Mouse (Mus musculus): ENCODE data around the gene Rgs6. TPM values are rescaled to one million over a fixed set of nuclear protein-coding genes. Genes with fewer than 3 reads are reported as not detected.

The Rgs6 gene
- polyA plus RNA-seq, 1 experiment, result 16.8 TPM

- Histone ChIP-seq H3K4me1 (ENCODE audit: control insufficient read depth, insufficient read depth, low read length) (peaks cover 5% of the 10 kb centered on the region; the same call in 1 of the 2 replicates), H3K27me3 (ENCODE audit: control insufficient read depth, insufficient read depth, low read length) (no peaks in the 10 kb centered on the region; the same call in 1 of the 2 replicates), H3K4me3 (replicated peaks; ENCODE audit: insufficient read depth, low read depth, low read length) (no peak overlapping the region), H3K27ac (ENCODE audit: insufficient read depth, low read length) (no peak overlapping the region)
- no peak for DNase-seq
- 91% methylated on average over 3 of the region's 3 CpGs for WGBS
- TF ChIP-seq CTCF (IDR thresholded peaks at IDR 0.05; ENCODE audit: borderline replicate concordance, insufficient read depth, low read depth, low read length) (no peak), POLR2A (IDR thresholded peaks at IDR 0.05; ENCODE audit: borderline replicate concordance, insufficient read depth, low read length) (no peak)
Measured at GRCm38 (mm10) chr12:82822821-82823620, 234.9 kb downstream of the Rgs6 start.

GRCm38 (mm10) chr12:82830333-82830732 lies 242.2 kb downstream of the Rgs6 start:
- no peak overlapping the region for H3K4me3 ChIP-seq (replicated peaks; ENCODE audit: insufficient read depth, low read depth, low read length)
- no peaks in the 10 kb centered on the region for H3K27me3 ChIP-seq (ENCODE audit: control insufficient read depth, insufficient read depth, low read length)
- no peak for DNase-seq
- WGBS, result 85% methylated on average over 8 of the region's 8 CpGs
- TF ChIP-seq POLR2A (IDR thresholded peaks at IDR 0.05; ENCODE audit: borderline replicate concordance, insufficient read depth, low read length), result no peak
- TF ChIP-seq CTCF (IDR thresholded peaks at IDR 0.05; ENCODE audit: borderline replicate concordance, insufficient read depth, low read depth, low read length), result no peak
- no peak overlapping the region for H3K27ac ChIP-seq (ENCODE audit: insufficient read depth, low read length)
- H3K4me1 ChIP-seq (ENCODE audit: control insufficient read depth, insufficient read depth, low read length), result no peaks in the 10 kb centered on the region

DNA sequence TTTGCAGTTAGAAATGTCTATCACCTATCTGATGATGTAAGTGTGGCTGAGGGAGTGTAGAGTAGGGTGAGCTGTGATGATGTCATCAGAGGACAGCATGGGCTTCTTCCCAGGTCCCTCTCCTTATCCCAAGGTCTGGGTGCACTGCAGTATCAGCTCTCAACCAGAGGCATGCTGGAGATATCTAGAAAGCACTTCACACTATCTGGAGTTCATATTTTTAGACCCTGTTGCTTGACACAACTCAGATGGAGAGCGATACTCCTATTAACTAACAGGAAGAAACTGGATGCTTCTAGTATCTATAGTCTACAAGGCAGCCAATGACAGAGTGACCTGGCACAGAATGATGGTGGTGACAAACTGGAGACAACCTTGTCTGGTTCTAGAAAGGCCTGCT lies 250.5 kb downstream of the Rgs6 start:
- H3K27ac ChIP-seq (ENCODE audit: insufficient read depth, low read length), result no peak overlapping the region
- H3K27me3 ChIP-seq (ENCODE audit: control insufficient read depth, insufficient read depth, low read length), result no peaks in the 10 kb centered on the region
- H3K4me3 ChIP-seq (replicated peaks; ENCODE audit: insufficient read depth, low read depth, low read length), result no peak overlapping the region
- WGBS, result 100% methylated on average over 1 of the region's 1 CpGs
- TF ChIP-seq CTCF (IDR thresholded peaks at IDR 0.05; ENCODE audit: borderline replicate concordance, insufficient read depth, low read depth, low read length) (no peak), POLR2A (IDR thresholded peaks at IDR 0.05; ENCODE audit: borderline replicate concordance, insufficient read depth, low read length) (no peak)
- DNase-seq, result no peak
- H3K4me1 ChIP-seq (ENCODE audit: control insufficient read depth, insufficient read depth, low read length), result no peaks in the 10 kb centered on the region

DNA sequence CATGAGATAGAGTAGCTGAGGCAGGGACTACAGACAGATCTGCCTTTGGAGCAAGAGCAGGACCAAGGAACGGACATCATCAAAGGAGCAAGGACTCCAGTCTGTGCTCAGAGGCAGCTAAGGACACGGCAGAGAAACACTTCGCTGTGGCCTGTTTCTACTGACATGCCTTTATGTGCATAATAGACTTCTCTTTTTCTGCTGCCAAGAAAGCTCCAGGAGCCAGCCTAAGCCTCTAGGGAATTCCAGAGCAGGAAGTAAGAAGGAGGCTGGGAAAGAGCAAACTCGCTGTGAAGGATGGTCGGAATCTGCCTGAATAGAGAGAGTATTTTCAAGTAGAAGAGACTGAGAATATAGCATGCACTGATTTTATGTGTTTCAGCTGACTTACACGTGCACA lies 253.5 kb downstream of the Rgs6 start:
- Histone ChIP-seq H3K4me3 (replicated peaks; ENCODE audit: insufficient read depth, low read depth, low read length) (no peak overlapping the region), H3K27me3 (ENCODE audit: control insufficient read depth, insufficient read depth, low read length) (no peaks in the 10 kb centered on the region), H3K27ac (ENCODE audit: insufficient read depth, low read length) (no peak overlapping the region), H3K4me1 (ENCODE audit: control insufficient read depth, insufficient read depth, low read length) (no peaks in the 10 kb centered on the region)
- 43% methylated on average over 6 of the region's 6 CpGs for WGBS
- TF ChIP-seq CTCF (IDR thresholded peaks at IDR 0.05; ENCODE audit: borderline replicate concordance, insufficient read depth, low read depth, low read length), result no peak
- no peak for TF ChIP-seq POLR2A (IDR thresholded peaks at IDR 0.05; ENCODE audit: borderline replicate concordance, insufficient read depth, low read length)
- DNase-seq, result no peak

DNA sequence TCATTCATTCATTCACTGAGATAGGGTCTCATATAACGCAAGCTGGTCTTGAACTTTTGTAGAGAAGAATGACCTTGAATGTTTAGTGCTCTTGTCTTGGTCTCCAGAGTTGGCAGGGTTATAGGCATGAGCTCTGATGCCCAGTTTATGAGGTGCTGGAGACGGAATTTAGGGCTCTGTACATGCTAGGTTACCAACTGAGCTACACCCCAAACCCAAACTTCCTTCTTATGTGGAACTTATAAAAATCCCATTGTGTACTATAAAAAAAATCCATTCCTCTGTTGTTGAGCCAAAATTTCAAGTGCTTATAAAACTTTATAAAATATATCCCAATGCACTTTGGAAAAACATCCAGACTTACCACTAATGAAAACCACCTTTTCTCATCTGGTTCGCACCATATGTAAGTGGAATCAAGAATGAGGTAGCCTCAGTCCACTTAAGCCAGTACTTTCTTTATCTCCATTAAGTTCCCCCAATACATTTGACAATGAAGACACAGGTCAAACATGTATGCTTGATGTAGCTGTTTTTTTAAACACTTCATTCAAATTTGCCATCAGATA lies 260.3 kb downstream of the Rgs6 start:
- Histone ChIP-seq H3K4me3 (replicated peaks; ENCODE audit: insufficient read depth, low read depth, low read length) (no peak overlapping the region), H3K27me3 (ENCODE audit: control insufficient read depth, insufficient read depth, low read length) (no peaks in the 10 kb centered on the region), H3K4me1 (ENCODE audit: control insufficient read depth, insufficient read depth, low read length) (no peaks in the 10 kb centered on the region), H3K27ac (ENCODE audit: insufficient read depth, low read length) (no peak overlapping the region)
- TF ChIP-seq CTCF (IDR thresholded peaks at IDR 0.05; ENCODE audit: borderline replicate concordance, insufficient read depth, low read depth, low read length), result no peak
- no peak for TF ChIP-seq POLR2A (IDR thresholded peaks at IDR 0.05; ENCODE audit: borderline replicate concordance, insufficient read depth, low read length)
- DNase-seq, result no peak
- WGBS, result 88% methylated on average over 3 of the region's 3 CpGs

GRCm38 (mm10) chr12:82854902-82855301 lies 266.8 kb downstream of the Rgs6 start:
- no peak for TF ChIP-seq POLR2A (IDR thresholded peaks at IDR 0.05; ENCODE audit: borderline replicate concordance, insufficient read depth, low read length)
- TF ChIP-seq CTCF (IDR thresholded peaks at IDR 0.05; ENCODE audit: borderline replicate concordance, insufficient read depth, low read depth, low read length), result no peak
- Histone ChIP-seq H3K4me1 (ENCODE audit: control insufficient read depth, insufficient read depth, low read length) (no peaks in the 10 kb centered on the region), H3K27ac (ENCODE audit: insufficient read depth, low read length) (no peak overlapping the region), H3K4me3 (replicated peaks; ENCODE audit: insufficient read depth, low read depth, low read length) (no peak overlapping the region), H3K27me3 (ENCODE audit: control insufficient read depth, insufficient read depth, low read length) (no peaks in the 10 kb centered on the region)
- DNase-seq, result no peak
- 67% methylated on average over 5 of the region's 5 CpGs for WGBS

DNA sequence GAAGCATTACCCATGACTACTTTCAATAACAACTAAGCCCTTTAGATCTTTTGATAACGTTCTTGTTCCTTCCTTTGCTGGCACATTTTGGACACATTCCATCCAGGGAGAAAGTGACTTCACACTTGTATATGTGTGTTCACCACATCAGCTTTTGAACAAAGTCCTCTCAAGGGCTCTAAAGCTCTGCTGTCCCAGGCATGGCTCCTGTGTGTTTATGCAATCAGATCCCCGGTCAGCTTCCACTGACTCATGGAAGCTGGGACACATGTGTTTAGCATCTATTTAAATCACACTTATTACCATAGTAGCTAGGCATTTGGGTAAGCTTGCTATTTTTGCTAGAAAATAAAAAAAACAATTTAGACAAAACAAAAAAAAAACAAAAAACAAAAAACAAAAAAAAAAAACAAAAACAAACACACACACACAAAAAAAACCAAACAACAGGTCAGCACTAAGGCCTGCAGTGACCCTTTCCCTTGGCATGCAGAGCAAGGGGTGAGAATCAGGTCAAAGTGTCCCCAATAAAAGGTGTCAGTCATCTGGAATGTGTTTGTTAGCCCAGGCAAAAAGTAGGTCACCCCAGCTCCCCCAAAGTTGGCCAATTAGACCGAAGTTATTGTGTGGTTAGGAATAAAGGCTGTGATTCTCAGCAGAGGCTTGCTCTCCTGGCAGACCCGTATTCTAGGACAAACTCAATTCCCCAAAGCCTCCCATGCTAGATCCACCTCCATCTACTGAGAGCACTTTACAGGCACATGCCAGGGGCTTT lies 267.4 kb downstream of the Rgs6 start:
- DNase-seq, result peak in 1 of 2 experiments; percentile 33
- TF ChIP-seq CTCF (IDR thresholded peaks at IDR 0.05; ENCODE audit: borderline replicate concordance, insufficient read depth, low read depth, low read length), result no peak
- no peak for TF ChIP-seq POLR2A (IDR thresholded peaks at IDR 0.05; ENCODE audit: borderline replicate concordance, insufficient read depth, low read length)
- H3K4me1 ChIP-seq (ENCODE audit: control insufficient read depth, insufficient read depth, low read length), result no peaks in the 10 kb centered on the region
- 73% methylated on average over 4 of the region's 4 CpGs for WGBS
- H3K4me3 ChIP-seq (replicated peaks; ENCODE audit: insufficient read depth, low read depth, low read length), result no peak overlapping the region
- no peak overlapping the region for H3K27ac ChIP-seq (ENCODE audit: insufficient read depth, low read length)
- H3K27me3 ChIP-seq (ENCODE audit: control insufficient read depth, insufficient read depth, low read length), result no peaks in the 10 kb centered on the region

Measured in cerebellum, adult 2 months (tissue).